Mouse (Mus musculus) G1E (cell line): ENCODE measurements at regions not wholly inside any gene's neighbourhood (a gene's known extent, or its start where the extent isn't known, plus 50 kb on each side); places are given as distances from the start of the nearest gene placed in this dataset.

Experiments used
- CTCF ChIP-seq: IDR thresholded peaks from 2 replicates; pipeline ENCODE4 v1.5.1; 2012; ENCODE audit warnings: low read depth, low read length, inconsistent platforms, mixed read lengths
- GATA1 ChIP-seq: IDR thresholded peaks from 2 replicates; pipeline ENCODE4 v1.6.1; 2012; ENCODE audit warnings: borderline replicate concordance, low read length, inconsistent platforms, mixed read lengths
- POLR2AphosphoS5 ChIP-seq: IDR thresholded peaks from 2 replicates; pipeline ENCODE4 v1.6.1; 2012; ENCODE audit warnings: low read depth, low read length, inconsistent platforms; ENCODE audit not compliant: insufficient replicate concordance
- TAL1 ChIP-seq: conservative IDR thresholded peaks from 2 replicates; pipeline ENCODE4 v1.6.1; 2012; ENCODE audit warnings: low read depth, low read length, inconsistent platforms, mixed read lengths

GRCm38 (mm10) chr15:64510649-64511048, 306.8 kb upstream of the Gm21798 start:
- TF ChIP-seq CTCF = no peak
- TF ChIP-seq POLR2AphosphoS5 = no peak
- TF ChIP-seq TAL1 = no peak
- no peak for TF ChIP-seq GATA1
